Mouse (Mus musculus) thymus, adult 2 months (tissue): Measurements from ENCODE around the gene Thada.

Experiments
- CTCF ChIP-seq: fragments of 200-500 bp; IDR thresholded peaks from 2 replicates; pipeline ENCODE4 v1.5.1; 2012; ENCODE audit warnings: mild to moderate bottlenecking, control low read depth, low read length, moderate library complexity, borderline replicate concordance; ENCODE audit not compliant: control insufficient read depth, poor library complexity, insufficient read depth; ENCODE audit errors: extremely low read depth
- POLR2A ChIP-seq: fragments of 200-500 bp; IDR thresholded peaks from 2 replicates; pipeline ENCODE4 v1.6.1; 2012; ENCODE audit warnings: mild to moderate bottlenecking, low read length, control low read depth, moderate library complexity; ENCODE audit not compliant: control insufficient read depth, poor library complexity, insufficient read depth; ENCODE audit errors: extremely low read depth

- TF ChIP-seq CTCF (no peak), POLR2A (no peak)
These were observed 241.7 kb downstream of the Thada start for GRCm38 (mm10) chr17:84224217-84224887.
